Mouse (Mus musculus): Measurements from ENCODE around the gene Gm20388.

- TF ChIP-seq POLR2A (IDR thresholded peaks at IDR 0.05; ENCODE audit: insufficient read depth, low read length): no peak
- TF ChIP-seq CTCF (IDR thresholded peaks at IDR 0.05; ENCODE audit: low read depth, low read length): no peak
- TF ChIP-seq EP300 (IDR thresholded peaks at IDR 0.05; ENCODE audit: insufficient read depth, low read depth, low read length): no peak
Observed at GRCm38 (mm10) chr8:123428939-123429721, 3518.5 kb downstream of the Gm20388 start.

All from ES-Bruce4 (cell line).